ENCODE assay signal across 24 mouse cellular contexts in genomic region chr7:67401379-67401778, GRCm38 (mm10). TPM values are rescaled to one million over a fixed set of nuclear protein-coding genes. Genes with fewer than 3 reads are reported as not detected.
DNase-seq lines count a peak whose midpoint lies in the region; ATAC-seq and TF ChIP-seq lines count a peak whose summit lies in the region.
"Had no signal": no experiment of that assay in that cellular context is flagged by ENCODE, and none has a peak within 500 bp of the region (broad histone marks: within the 10 kb centered on the region; RNA-seq: fewer than 3 reads in every experiment).

No protein-coding gene starts in this region.

- no peak for TF ChIP-seq POLR2A in lung, adult 2 months (IDR thresholded peaks at IDR 0.05; ENCODE audit: borderline replicate concordance, extremely low read depth, low read depth, low read length)

- no peaks in the 10 kb centered on the region for H3K9me3 ChIP-seq in heart, embryonic 12.5 days (replicated peaks)
- no peaks in the 10 kb centered on the region for H3K9me3 ChIP-seq in lung, embryonic 14.5 days (ENCODE audit: low read depth, low read length)
- H3K9me3 ChIP-seq: embryonic facial prominence, embryonic 12.5 days; hindbrain, embryonic 13.5 days; limb, embryonic 12.5 days; liver, embryonic 15.5 days; midbrain, embryonic 10.5 days; neural tube, embryonic 12.5 days had no signal

- H3K27me3 ChIP-seq in heart, embryonic 12.5 days (replicated peaks), result no peaks in the 10 kb centered on the region
- no peaks in the 10 kb centered on the region for H3K27me3 ChIP-seq in lung, embryonic 14.5 days (ENCODE audit: insufficient read depth, low read length)
- H3K27me3 ChIP-seq: embryonic facial prominence, embryonic 12.5 days; hindbrain, embryonic 13.5 days; limb, embryonic 12.5 days; liver, embryonic 15.5 days; neural tube, embryonic 12.5 days had no signal

- ATAC-seq in heart, embryonic 12.5 days (ENCODE audit: insufficient number of reproducible peaks, low FRiP score), result no peak
- ATAC-seq in lung, embryonic 14.5 days (ENCODE audit: insufficient read depth), result no peak
- ATAC-seq: intestine, embryonic 16.5 days had no signal

- H3K36me3 ChIP-seq in heart, embryonic 12.5 days, result no peaks in the 10 kb centered on the region
- no peaks in the 10 kb centered on the region for H3K36me3 ChIP-seq in lung, embryonic 14.5 days (ENCODE audit: insufficient read depth)
- H3K36me3 ChIP-seq: embryonic facial prominence, embryonic 12.5 days; hindbrain, embryonic 13.5 days; limb, embryonic 12.5 days; liver, embryonic 15.5 days; midbrain, embryonic 10.5 days; neural tube, embryonic 12.5 days had no signal

- H3K4me3 ChIP-seq in heart, embryonic 12.5 days, result no peak overlapping the region
- H3K4me3 ChIP-seq in lung, embryonic 14.5 days (ENCODE audit: low read depth, low read length), result no peak overlapping the region
- H3K4me3 ChIP-seq in lung, adult 2 months (replicated peaks; ENCODE audit: extremely low read depth, low read depth, low read length), result no peak overlapping the region
- H3K4me3 ChIP-seq: embryonic facial prominence, embryonic 12.5 days; hindbrain, embryonic 13.5 days; left cerebral cortex, adult 2 months; limb, embryonic 12.5 days; liver, embryonic 15.5 days; midbrain, embryonic 10.5 days; myocyte; neural tube, embryonic 12.5 days had no signal

- no peak overlapping the region for H3K4me2 ChIP-seq in heart, embryonic 12.5 days
- H3K4me2 ChIP-seq in lung, embryonic 14.5 days, result no peak overlapping the region
- H3K4me2 ChIP-seq: embryonic facial prominence, embryonic 12.5 days; heart, embryonic 11.5 days; hindbrain, embryonic 13.5 days; limb, embryonic 12.5 days; liver, embryonic 15.5 days; neural tube, embryonic 12.5 days had no signal

- peak; percentile 33 for DNase-seq in embryo, embryonic 10 days (ENCODE audit: low spot score)
- no peak for DNase-seq in embryo, embryonic 9.5 days (ENCODE audit: extremely low spot score)
- no peak for DNase-seq in heart, adult 9 months (ENCODE audit: low spot score in 2 of 2)
- peak; percentile 18 for DNase-seq in lung, embryonic 14.5 days
- DNase-seq in lung, adult 2 months, result no peak
- peak; percentile 18 for DNase-seq in MN1 (ENCODE audit: low spot score)
- no peak for DNase-seq in thymus, postnatal 25 days
- DNase-seq: adrenal gland, postnatal 25 days; cerebellum, adult 18-20 months; cerebellum, postnatal 10 days; gastrocnemius, postnatal 25 days; heart, adult 11 months; heart, postnatal 4 days had no signal

- WGBS in heart, embryonic 12.5 days, result 38% methylated on average over 5 of the region's 5 CpGs
- 50% methylated on average over 5 of the region's 5 CpGs for WGBS in lung, embryonic 14.5 days
- 50% methylated on average over 5 of the region's 5 CpGs for WGBS in lung, adult 2 months

- no peak for TF ChIP-seq CTCF in lung, embryonic 14.5 days (IDR thresholded peaks at IDR 0.05; ENCODE audit: low read depth)
- TF ChIP-seq CTCF in lung, adult 2 months (IDR thresholded peaks at IDR 0.05; ENCODE audit: insufficient read depth, low read length), result no peak

- H3K4me1 ChIP-seq in heart, embryonic 12.5 days (replicated peaks), result peaks cover 10% of the 10 kb centered on the region; the same call in 1 of the 2 replicates
- H3K4me1 ChIP-seq in lung, embryonic 14.5 days (ENCODE audit: insufficient read depth), result no peaks in the 10 kb centered on the region
- no peaks in the 10 kb centered on the region for H3K4me1 ChIP-seq in lung, adult 2 months (ENCODE audit: control insufficient read depth, insufficient read depth, low read length)
- H3K4me1 ChIP-seq: embryonic facial prominence, embryonic 12.5 days; hindbrain, embryonic 13.5 days; limb, embryonic 12.5 days; liver, embryonic 15.5 days; midbrain, embryonic 10.5 days; neural tube, embryonic 12.5 days had no signal

- peak overlapping the region; percentile 33; the same call in 1 of the 2 replicates for H3K27ac ChIP-seq in heart, embryonic 12.5 days (ENCODE audit: poor library complexity, severe bottlenecking)
- H3K27ac ChIP-seq in lung, embryonic 14.5 days (ENCODE audit: low read depth), result no peak overlapping the region
- H3K27ac ChIP-seq: embryonic facial prominence, embryonic 12.5 days; hindbrain, embryonic 13.5 days; left cerebral cortex, adult 2 months; limb, embryonic 12.5 days; liver, embryonic 15.5 days; midbrain, embryonic 10.5 days; neural tube, embryonic 12.5 days had no signal

- H3K9ac ChIP-seq in heart, embryonic 12.5 days, result no peak overlapping the region
- H3K9ac ChIP-seq in lung, embryonic 14.5 days, result no peak overlapping the region
- H3K9ac ChIP-seq: embryonic facial prominence, embryonic 12.5 days; hindbrain, embryonic 13.5 days; limb, embryonic 12.5 days; liver, embryonic 15.5 days; neural tube, embryonic 12.5 days had no signal

RNA-seq across cellular contexts. Expression of gene Mef2a, which starts 28.7 kb away (rescaled TPM):
- polyA plus RNA-seq in heart, embryonic 12.5 days (2016; fragmentation: Nextera tagmentation; extraction: Ambion mirVana), result 93.6 and 105 TPM in 2 replicates
- polyA plus RNA-seq in lung, embryonic 14.5 days (2014; fragmentation: Nextera tagmentation; extraction: Ambion mirVana), result 51.6 and 55.5 TPM in 2 replicates
- 52.6 and 52.8 TPM in 2 replicates for polyA plus RNA-seq in lung, adult 2 months (2012; rRNA removed)

Comparison
In these comparisons a context has a peak if more than half of its experiments do, and no peak if none do; other contexts are left out.
1. DNase-seq: peak in embryo, embryonic 10 days (single experiment), lung, embryonic 14.5 days (single experiment) and MN1 (single experiment); none in embryo, embryonic 9.5 days (single experiment), heart, adult 9 months (0 of 2), lung, adult 2 months (single experiment) and thymus, postnatal 25 days (single experiment).